Mouse (Mus musculus) thymus, postnatal 36 days (tissue): ENCODE measurements around the gene Cntnap2.

Experiments
- DNase-seq, 2 experiments: peaks; one replicate each; pipeline ENCODE4 v3.0.0; 2022; ENCODE audit warnings: mixed read lengths in 2 of 2

Cntnap2 gene

GRCm38 (mm10) chr6:47319309-47319983 is 2260.3 kb downstream of the Cntnap2 start:
- no peak for DNase-seq

GRCm38 (mm10) chr6:47323169-47323835 is 2264.1 kb downstream of the Cntnap2 start:
- no peak for DNase-seq

GRCm38 (mm10) chr6:47323886-47324285 is 2264.7 kb downstream of the Cntnap2 start:
- DNase-seq = no peak

DNA sequence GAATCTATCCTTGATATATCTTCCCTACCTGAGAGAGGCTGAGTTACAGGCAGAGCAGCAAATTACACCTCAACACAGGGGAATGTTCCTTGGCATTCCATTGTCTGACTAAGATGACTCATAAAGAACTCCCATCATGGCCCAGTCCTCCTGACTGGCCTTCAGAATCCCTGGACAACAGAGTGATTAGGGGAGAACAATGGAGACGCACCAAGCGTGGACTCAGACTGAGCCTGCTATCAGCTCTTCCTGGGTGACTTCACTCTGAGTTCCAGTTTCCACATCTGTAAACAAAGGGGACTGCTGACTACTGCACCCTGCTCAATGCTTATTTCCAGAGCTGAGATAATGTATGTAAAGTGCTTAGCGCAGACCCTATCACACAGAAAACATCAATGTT is 2269.1 kb downstream of the Cntnap2 start:
- no peak for DNase-seq

- DNase-seq = no peak
Observed at GRCm38 (mm10) chr6:47329212-47329611, 2270.1 kb downstream of the Cntnap2 start.

GRCm38 (mm10) chr6:47333016-47333415 is 2273.9 kb downstream of the Cntnap2 start:
- no peak for DNase-seq

DNA sequence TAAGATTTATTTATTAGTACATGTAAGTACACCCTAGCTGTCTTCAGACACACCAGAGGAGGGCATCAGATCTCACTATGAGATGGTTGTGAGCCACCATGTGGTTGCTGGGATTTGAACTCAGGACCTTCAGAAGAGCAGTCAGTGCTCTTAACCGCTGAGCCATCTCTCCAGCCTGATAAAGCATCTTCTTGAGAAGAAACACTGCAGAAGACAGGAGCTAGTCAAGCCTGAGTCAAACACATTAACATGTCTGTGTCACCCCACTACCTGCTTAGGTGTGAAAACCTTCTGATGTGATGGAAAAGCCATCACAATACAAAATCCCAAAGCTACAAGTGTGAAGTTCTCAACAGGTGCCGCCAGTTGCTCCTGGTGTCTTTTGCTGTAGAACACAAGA is 2275.2 kb downstream of the Cntnap2 start:
- DNase-seq = no peak

GRCm38 (mm10) chr6:47337300-47337699 is 2278.1 kb downstream of the Cntnap2 start:
- DNase-seq = no peak

GRCm38 (mm10) chr6:47338113-47338512 is 2279.0 kb downstream of the Cntnap2 start:
- DNase-seq = no peak

DNA sequence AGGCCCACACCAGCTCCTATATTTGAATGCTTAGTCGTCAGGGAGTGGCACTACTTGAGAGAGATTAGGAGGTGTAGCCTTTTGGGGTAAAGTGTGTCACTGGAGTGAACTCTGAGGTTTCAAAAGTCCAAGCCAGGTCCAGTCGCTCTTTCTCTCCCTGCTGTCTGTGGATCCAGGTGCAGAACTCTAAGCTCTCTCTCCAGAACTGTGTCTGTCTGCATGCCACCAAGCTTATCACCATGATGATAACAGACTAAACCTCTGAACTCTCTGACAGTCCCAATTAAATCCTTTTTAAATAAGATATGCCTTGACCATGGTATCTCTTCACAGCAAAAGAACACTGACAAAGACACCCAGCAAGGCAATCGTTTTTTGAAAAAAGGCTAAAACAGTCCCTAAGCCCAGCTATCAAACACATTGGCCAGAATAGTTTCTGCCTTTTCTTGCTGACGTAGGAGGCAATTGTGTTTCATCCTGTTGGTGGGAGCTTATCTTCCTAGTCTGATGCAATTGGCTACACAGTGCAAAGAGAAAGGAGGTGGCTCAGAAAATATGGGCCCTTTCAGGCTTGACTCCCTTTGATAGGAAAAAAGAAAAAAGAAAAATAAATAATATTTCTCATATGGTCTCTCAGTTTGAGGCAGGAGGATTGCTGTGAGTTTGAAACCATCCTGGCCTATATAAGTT is 2281.8 kb downstream of the Cntnap2 start:
- no peak for DNase-seq

DNA sequence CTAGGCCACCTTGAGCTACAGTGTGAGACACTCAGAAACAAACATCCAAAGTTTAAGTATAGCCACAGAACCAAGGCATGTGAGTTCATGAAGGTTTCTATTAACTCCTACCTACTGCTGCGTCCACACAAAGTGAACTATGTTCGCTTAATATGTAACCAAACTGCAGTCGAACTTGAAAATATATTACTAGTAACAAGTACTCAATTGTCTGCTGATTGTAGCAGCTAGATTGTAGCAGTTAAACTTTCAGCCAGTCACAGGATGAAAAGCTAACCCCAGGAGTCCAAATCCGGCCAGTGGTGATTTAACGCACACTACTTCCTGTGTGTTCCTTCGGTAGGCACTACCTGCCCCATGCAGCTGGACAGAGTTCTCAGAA is 2282.3 kb downstream of the Cntnap2 start:
- no peak for DNase-seq

GRCm38 (mm10) chr6:47343245-47343644 is 2284.1 kb downstream of the Cntnap2 start:
- DNase-seq = no peak

DNA sequence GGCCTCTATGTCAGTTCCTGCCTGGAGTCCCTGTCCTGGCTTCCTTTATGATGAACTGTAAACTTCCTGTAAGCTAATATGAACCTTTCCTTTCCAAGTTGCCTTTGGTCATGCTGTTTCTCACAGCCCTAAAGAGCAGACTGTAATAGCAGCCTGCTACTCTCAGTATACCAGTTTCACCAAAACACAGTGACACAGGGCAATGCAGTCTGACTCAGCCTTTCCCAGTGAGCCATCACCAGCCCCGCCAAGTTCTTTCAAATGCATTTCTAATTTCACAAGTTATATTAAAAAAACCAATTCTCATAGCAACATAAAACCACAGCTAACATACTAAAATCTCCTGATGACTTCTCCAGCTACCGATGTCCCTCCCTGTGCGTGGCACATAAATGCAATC is 2285.5 kb downstream of the Cntnap2 start:
- no peak for DNase-seq

DNA sequence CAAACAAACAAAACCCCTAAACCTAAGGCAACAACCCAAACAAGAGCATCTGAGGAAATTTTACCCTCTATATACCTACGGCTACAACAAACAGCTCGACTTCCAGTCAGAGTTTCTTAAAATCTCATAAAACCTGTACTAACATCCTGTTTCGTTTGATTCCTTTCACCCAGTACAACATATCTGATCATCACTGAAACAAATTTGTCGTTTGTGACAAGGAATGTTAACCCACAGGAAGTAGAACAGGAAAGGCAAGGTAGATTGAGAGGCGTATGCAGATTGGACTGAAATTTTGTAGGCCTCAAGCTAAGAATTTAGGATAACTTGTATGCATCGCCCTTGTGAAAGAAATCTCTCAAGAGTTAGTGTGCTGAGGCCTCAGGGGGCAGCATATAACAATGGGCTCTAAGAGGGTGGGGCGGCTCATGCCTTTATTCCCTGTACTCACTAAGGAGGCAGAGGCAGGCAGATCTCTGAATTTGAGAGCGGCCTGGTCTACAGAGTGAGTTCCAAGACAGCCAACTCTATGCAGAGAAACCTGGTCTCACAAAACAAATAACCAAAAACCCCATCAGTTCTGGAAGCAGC is 2291.0 kb downstream of the Cntnap2 start:
- no peak for DNase-seq
